Mouse (Mus musculus): Measurements from ENCODE around the gene Plekho1. TPM values are rescaled to one million over a fixed set of nuclear protein-coding genes. Genes with fewer than 3 reads are reported as not detected.
"Not testable (repeated sequence)": the region's sequence is repeated elsewhere in the genome, so short reads cannot be mapped to it uniquely, and the experiment has no call there.

The Plekho1 gene
- total and polyA plus RNA-seq, 2 experiments from 2014 or later: 39.0 to 57.8 TPM

- peak overlapping the region; percentile 64 for H3K27ac ChIP-seq
- peak; percentile 96 for ATAC-seq
- H3K9ac ChIP-seq (replicated peaks; ENCODE audit: low read length): peak overlapping the region; percentile 38; the same call in 1 of the 2 replicates
- H3K4me1 ChIP-seq (ENCODE audit: insufficient read depth, low read length): peaks cover 6% of the 10 kb centered on the region; the same call in 1 of the 2 replicates
- no peaks in the 10 kb centered on the region for H3K27me3 ChIP-seq (ENCODE audit: insufficient read depth, low read length)
- peak; percentile 86 for DNase-seq (ENCODE audit: low spot score)
- H3K4me3 ChIP-seq (ENCODE audit: low read length): peak overlapping the region; percentile 30
- H3K4me2 ChIP-seq (ENCODE audit: low read depth, low read length): peak overlapping the region; percentile 56
- no peaks in the 10 kb centered on the region for H3K9me3 ChIP-seq (ENCODE audit: low read length)
- TF ChIP-seq CTCF (IDR thresholded peaks at IDR 0.05; ENCODE audit: low read depth): no peak
- 3% methylated on average over 34 of the region's 34 CpGs for WGBS
- H3K36me3 ChIP-seq (ENCODE audit: insufficient read depth, low read length): no peaks in the 10 kb centered on the region
Measured at GRCm38 (mm10) chr3:95972873-95973634, 22.7 kb downstream of the Plekho1 start.

DNA sequence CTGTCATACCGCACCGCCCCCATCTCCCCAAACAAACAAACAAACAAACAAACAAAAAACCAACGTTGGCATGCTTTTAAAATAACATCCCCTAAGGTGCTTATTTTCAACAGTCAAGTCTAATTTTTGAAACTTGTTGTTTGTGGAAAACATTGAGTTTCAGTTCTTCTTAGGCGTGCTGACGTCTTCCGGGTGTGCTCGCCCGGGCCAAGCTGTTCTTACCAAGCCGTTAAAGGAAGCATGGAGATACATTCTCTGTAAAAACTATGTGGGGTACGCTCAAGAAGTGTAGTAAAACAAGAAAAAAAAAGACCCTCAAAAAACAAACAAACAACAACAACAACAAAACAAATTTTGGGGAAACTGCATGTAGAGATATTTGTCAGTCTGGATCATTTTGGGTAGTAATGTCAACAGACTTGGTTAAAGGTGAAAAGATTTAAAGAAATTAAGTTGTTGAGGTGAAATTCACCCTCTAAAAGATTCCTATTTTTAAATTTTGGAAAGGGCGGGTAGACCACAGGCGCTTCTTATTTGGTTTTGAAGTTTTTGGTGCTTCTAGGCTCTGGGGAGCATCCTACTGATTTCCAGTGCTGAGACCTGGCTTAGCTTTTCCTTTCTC, 23.4 kb downstream of the Plekho1 start:
- no peaks in the 10 kb centered on the region for H3K27me3 ChIP-seq (ENCODE audit: insufficient read depth, low read length)
- peak overlapping the region; percentile 64 for H3K27ac ChIP-seq
- no peak for DNase-seq (ENCODE audit: low spot score)
- no peaks in the 10 kb centered on the region for H3K36me3 ChIP-seq (ENCODE audit: insufficient read depth, low read length)
- TF ChIP-seq CTCF (IDR thresholded peaks at IDR 0.05; ENCODE audit: low read depth): no peak
- H3K4me1 ChIP-seq (ENCODE audit: insufficient read depth, low read length): peaks cover 6% of the 10 kb centered on the region; the same call in 1 of the 2 replicates
- H3K9ac ChIP-seq (replicated peaks; ENCODE audit: low read length): peak overlapping the region; percentile 38; the same call in 1 of the 2 replicates
- 67% methylated on average over 12 of the region's 12 CpGs for WGBS
- no peaks in the 10 kb centered on the region for H3K9me3 ChIP-seq (ENCODE audit: low read length)
- H3K4me2 ChIP-seq (ENCODE audit: low read depth, low read length): peak overlapping the region; percentile 56
- ATAC-seq: no peak
- peak overlapping the region; percentile 30 for H3K4me3 ChIP-seq (ENCODE audit: low read length)

DNA sequence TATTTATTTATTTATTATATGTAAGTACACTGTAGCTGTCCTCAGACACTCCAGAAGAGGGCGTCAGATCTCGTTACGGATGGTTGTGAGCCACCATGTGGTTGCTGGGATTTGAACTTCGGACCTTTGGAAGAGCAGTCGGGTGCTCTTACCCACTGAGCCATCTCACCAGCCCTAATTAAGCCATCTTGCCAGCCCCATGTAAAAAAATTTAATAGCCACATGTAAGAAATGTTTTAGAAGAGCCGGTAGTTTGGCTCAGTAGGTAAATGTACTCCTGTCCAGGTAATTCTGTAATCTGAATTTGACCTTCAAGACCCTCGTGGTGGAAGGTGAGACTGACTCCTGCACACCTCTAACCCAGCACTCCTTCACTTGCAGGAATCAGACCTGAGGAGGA, 25.1 kb downstream of the Plekho1 start:
- H3K9ac ChIP-seq (replicated peaks; ENCODE audit: low read length); H3K4me1 ChIP-seq (ENCODE audit: insufficient read depth, low read length); H3K27me3 ChIP-seq (ENCODE audit: insufficient read depth, low read length); ATAC-seq; H3K9me3 ChIP-seq (ENCODE audit: low read length); H3K27ac ChIP-seq; H3K4me2 ChIP-seq (ENCODE audit: low read depth, low read length); H3K4me3 ChIP-seq (ENCODE audit: low read length); H3K36me3 ChIP-seq (ENCODE audit: insufficient read depth, low read length); DNase-seq (ENCODE audit: low spot score): not testable (repeated sequence)
- 61% methylated on average over 6 of the region's 7 CpGs for WGBS

DNA sequence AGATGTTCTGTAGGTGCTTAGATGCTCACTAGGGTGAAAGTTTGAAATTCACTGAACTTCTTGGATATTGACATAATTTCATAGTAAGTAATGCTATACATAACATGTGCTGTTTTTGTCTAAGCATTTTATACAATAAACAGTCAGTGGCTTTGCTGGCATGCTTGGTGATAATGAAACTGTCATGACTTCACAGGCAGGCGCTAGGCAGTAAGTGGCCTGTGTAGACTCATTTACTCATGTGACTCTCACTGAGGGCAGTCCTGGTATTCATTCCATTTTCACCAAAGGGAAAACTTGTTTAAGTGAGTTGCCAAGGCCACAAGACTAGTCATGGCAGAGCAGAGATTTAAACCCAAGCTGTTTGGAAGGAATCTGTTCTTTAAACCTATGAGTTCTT, 26.5 kb downstream of the Plekho1 start:
- Histone ChIP-seq H3K27ac (no peak overlapping the region), H3K9me3 (ENCODE audit: low read length) (no peaks in the 10 kb centered on the region), H3K4me1 (ENCODE audit: insufficient read depth, low read length) (peaks cover 6% of the 10 kb centered on the region; the same call in 1 of the 2 replicates), H3K27me3 (ENCODE audit: insufficient read depth, low read length) (no peaks in the 10 kb centered on the region), H3K9ac (replicated peaks; ENCODE audit: low read length) (no peak overlapping the region), H3K4me2 (ENCODE audit: low read depth, low read length) (no peak overlapping the region), H3K36me3 (ENCODE audit: insufficient read depth, low read length) (no peaks in the 10 kb centered on the region), H3K4me3 (ENCODE audit: low read length) (no peak overlapping the region)
- 95% methylated on average over 1 of the region's 1 CpGs for WGBS
- TF ChIP-seq CTCF (IDR thresholded peaks at IDR 0.05; ENCODE audit: low read depth): no peak
- no peak for ATAC-seq
- DNase-seq (ENCODE audit: low spot score): no peak

- peak; percentile 82 for DNase-seq (ENCODE audit: low spot score)
- no peak overlapping the region for H3K27ac ChIP-seq
- H3K4me3 ChIP-seq (ENCODE audit: low read length): no peak overlapping the region
- 9% methylated on average over 7 of the region's 7 CpGs for WGBS
- H3K4me2 ChIP-seq (ENCODE audit: low read depth, low read length): peak overlapping the region; percentile 40
- no peaks in the 10 kb centered on the region for H3K27me3 ChIP-seq (ENCODE audit: insufficient read depth, low read length)
- ATAC-seq: peak; percentile 74; the same call in 1 of the 2 replicates
- H3K4me1 ChIP-seq (ENCODE audit: insufficient read depth, low read length): no peaks in the 10 kb centered on the region
- TF ChIP-seq CTCF (IDR thresholded peaks at IDR 0.05; ENCODE audit: low read depth): peak; percentile 68
- no peak overlapping the region for H3K9ac ChIP-seq (replicated peaks; ENCODE audit: low read length)
- no peaks in the 10 kb centered on the region for H3K36me3 ChIP-seq (ENCODE audit: insufficient read depth, low read length)
- H3K9me3 ChIP-seq (ENCODE audit: low read length): no peaks in the 10 kb centered on the region
Measured at GRCm38 (mm10) chr3:95965518-95966451, 30.0 kb downstream of the Plekho1 start.

DNA sequence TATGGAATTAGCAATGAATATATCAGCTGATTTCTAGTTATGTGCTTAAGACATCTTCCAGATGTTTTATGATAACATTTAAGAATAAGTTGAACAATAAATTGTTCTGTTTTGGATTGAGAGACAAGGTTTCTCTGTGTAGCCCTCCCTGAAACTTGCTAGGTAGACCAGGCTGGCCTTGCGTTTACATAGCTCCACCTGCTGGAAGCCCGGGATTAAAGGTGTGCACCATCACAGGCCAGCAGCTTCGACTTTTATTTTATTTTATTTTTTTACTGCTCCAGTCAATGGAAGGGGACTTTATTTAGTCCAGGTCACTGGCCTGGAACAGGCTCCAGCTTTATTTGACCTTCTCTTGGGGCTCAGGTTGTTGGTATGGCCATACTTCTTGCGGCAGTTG, 32.1 kb downstream of the Plekho1 start:
- H3K4me1 ChIP-seq (ENCODE audit: insufficient read depth, low read length): no peaks in the 10 kb centered on the region
- H3K4me3 ChIP-seq (ENCODE audit: low read length): no peak overlapping the region
- no peak overlapping the region for H3K4me2 ChIP-seq (ENCODE audit: low read depth, low read length)
- ATAC-seq (no peak), DNase-seq (ENCODE audit: low spot score) (peak; percentile 39)
- H3K9ac ChIP-seq (replicated peaks; ENCODE audit: low read length): no peak overlapping the region
- no peak overlapping the region for H3K27ac ChIP-seq
- no peaks in the 10 kb centered on the region for H3K27me3 ChIP-seq (ENCODE audit: insufficient read depth, low read length)
- H3K36me3 ChIP-seq (ENCODE audit: insufficient read depth, low read length): no peaks in the 10 kb centered on the region
- TF ChIP-seq CTCF (IDR thresholded peaks at IDR 0.05; ENCODE audit: low read depth): peak; percentile 60
- 51% methylated on average over 4 of the region's 4 CpGs for WGBS
- no peaks in the 10 kb centered on the region for H3K9me3 ChIP-seq (ENCODE audit: low read length)
